Mouse (Mus musculus): ENCODE results near the gene Rcor1.

Gene Rcor1

DNA sequence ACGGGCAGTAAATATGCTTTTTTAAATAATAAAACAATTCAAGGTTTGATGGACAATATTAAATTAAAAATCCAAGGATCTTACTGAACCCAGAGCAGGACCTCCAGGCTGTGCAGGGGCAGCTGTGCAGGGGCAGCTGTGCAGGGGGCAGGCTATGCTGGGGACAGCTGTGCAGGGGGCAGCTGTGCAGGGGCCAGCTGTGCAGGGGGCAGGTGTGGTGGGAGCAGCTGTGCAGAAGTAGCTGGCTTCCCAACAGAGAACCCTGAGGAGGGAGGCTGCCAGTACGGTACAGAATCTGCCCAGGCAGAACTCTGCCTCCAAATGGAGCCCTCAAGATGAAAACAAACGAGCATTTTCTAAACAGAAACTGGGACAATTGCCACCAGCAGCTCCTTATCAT lies 96.8 kb downstream of the Rcor1 start:
- no peak for DNase-seq

DNA sequence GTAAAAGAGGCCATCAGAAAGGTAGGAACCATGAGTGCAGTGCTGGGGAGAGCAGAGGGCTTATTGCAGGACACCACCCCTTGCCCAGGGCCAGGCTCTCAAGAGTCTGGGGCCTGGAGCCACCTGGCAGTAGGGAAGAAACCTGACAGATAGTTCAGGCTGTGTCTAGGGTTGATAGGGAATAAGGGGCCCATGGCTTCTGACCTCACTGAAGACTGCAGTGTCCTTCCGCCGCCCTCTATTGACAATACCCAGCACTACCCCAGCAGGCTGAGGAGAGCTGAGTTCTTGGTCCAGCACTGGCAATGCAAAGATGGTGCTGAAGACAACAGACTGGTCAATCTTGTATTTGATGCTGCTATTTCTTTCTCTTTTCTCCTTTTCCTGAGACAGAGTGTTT lies 97.9 kb downstream of the Rcor1 start:
- DNase-seq = no peak

DNA sequence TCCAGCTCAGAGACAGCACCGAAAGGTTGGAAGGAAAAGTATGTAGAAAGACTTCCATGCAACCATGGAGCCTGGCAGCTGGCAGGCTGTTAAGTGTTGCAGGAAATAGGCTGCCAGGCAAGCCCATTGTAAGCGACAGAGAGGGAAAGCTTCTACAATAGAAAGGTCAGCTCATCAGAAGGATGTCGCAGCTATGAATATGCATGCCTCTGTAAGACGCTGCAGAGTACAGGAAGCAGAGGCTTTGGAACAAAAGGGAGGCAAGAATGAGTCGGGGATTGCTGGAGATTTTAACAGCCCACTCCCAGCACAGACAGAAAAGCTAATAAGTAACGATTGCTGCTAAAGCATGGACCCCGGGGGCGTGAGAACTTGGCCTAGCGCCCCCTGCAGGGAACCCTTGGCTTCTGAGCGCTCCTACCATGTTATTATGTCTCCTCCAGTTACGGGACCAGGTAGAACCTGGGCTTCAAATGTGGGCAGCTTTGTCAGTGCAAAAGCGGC lies 103.9 kb downstream of the Rcor1 start:
- DNase-seq = no peak

DNA sequence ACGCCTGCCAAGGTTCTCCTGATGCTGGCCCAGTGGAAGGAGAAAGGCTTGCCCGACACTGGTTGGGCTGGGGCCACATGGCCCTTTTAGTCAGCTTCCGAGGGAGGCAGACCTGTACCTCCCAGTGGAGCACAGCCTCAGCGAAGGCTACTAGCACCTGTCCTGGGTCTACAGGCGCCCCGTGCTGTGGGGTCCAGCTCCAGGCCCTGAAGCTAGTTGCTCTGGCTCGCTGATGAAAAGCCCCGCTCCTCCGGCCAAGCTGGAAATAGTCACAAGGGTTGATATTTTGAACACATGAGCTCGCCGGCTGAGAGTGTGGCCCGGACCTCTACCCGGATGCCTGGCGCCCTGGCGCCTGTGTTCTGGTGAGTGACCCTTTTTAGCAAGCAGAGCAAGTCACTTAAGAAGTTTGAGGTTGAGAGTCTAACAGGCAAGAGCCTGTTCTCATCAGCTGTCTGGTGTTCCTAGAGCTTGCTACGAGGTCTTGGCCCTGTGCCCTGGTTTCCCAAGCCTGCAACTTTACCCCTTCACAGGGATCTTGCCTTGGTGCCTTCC lies 104.4 kb downstream of the Rcor1 start:
- DNase-seq = no peak

DNA sequence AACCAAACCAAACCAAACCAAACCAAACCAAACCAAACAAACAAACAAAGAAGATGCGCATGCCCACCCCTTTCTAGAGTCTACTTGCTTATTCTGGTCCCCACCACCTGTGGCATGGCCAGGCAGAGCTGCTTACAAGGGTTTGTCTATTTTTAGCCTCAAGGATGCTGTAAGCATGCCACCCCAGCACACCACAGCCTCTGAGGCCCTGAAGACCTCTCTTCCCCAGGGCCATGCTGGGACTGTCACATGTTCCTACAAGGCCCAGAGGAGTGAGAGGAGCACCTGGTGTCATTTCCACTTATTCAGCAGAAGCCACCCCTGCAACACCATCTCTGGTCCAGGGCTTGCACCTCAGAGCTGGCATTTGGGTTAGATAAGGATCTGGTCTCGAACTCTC lies 105.4 kb downstream of the Rcor1 start:
- no peak for DNase-seq

DNA sequence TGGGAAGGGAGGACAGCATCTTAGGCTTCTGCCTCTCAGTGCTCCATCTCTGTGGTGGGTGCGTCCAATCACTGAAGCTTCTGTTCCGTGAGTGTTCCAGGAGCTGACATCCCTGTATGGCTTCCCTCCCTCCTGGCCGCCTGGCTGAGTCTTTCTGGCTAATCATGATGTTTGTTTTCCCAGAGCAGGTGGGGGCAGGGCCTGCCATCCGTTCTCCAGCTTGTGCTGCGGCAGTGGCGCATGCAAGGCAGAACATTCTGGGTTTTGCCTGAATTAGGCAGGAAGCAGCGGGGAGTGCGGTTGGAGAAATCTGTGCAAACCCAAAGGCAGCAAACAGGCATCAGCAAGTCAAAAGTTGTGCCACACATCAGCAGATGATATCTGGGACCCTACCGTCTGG lies 106.1 kb downstream of the Rcor1 start:
- DNase-seq = no peak

DNA sequence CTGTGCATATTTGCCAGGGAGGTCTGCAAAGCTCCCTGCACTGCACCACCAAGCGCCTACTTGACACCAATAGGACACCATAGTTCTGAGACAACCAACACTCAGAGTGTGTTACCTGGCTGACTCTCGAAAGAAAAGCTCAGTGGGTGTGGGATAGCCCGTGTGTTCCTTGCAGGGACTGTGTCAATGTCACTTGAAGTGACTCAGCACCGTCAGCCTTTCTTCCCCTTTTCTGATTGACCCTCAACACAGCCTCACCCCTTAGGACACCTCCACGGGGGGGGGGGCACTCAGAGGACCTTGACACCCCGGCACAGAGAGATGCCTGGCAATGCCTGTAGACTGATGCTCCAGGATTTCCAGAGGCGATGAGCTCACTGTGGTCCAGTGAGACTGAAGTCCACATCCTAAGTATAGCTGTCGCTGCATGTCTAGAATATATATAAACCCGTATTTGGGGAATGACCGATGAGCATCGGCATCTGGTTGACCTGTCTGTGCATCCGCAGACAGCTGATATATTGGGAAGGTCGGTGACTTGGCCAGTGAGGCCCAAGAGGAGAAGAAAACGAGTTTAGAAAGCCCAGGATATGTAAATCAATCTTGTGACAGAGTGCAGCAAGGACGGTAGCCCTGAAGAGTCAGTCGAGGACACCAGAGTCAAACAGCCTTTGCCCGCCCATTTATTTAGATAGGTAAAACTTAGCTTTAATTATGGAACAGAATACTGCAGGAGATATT lies 110.5 kb downstream of the Rcor1 start:
- DNase-seq = no peak

DNA sequence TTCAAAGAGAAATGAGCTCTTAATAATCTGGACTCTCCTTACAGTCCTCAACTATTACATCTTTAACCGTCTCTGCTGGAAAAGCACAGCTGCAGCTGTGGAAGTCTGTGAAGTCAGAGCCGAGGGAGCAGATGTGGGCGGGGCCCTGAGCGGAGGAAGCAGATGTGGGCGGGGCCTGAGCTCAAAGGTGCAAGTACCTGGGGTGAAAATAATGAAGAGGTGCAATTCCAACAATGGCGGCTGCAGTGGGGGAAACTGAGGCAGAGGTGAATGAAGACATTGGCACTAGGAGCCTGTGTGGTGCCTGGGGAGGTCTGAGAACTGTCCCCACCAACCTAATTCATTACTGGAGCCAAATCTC lies 111.1 kb downstream of the Rcor1 start:
- no peak for DNase-seq

DNA sequence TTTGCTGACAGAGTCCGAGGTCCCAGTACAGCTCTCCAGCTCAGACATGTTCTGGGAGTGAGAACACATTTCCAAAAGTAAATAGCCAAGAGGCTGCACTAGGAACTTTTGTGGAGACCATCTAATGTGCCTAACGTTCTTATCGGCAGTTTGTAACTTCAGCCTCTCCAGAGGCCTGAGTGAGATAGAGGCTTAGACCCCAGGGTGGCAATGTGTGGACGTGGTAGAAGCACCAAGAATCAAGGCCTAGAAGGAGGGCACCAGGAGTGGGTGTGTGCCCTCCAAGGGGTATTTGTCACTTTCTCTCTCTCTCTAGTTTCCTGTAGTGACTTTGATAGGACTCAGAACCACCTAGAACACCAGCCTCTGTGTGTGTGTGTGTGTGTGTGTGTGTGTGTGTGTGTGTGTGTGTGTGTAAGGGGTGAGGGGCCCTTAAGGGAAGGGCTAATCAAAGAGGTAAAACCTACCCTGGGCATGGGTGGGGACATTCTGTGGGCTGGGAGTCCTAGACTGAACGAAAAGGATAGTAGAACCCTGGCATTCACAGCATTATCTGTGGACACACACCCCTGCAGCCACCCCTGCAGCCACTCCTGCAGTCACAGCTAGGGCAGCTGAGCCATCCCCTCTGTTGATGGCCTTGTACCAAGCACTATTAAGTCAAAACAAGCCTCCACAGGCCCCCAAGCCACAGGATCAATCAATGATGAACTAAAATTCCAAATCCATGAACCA lies 112.4 kb downstream of the Rcor1 start:
- DNase-seq = no peak

DNA sequence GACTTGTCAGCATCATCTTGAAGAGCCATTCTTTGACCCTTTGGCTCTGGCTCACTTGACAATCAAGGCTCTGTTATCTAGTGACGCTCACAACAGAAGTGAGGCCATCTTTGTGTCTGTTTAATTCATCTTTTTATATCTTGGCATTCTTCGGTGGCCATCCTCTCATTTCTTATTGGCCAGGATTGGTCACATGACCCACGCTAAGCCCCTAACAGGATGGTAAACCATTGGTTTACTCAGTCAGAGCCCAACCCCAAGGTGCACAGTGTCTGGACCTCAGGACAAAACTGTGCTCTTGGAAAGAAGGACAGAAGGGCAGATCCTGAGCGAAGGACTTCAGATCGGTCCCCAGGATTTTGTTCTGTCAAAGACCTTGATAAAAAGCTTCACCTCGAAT lies 113.4 kb downstream of the Rcor1 start:
- DNase-seq = no peak

DNA sequence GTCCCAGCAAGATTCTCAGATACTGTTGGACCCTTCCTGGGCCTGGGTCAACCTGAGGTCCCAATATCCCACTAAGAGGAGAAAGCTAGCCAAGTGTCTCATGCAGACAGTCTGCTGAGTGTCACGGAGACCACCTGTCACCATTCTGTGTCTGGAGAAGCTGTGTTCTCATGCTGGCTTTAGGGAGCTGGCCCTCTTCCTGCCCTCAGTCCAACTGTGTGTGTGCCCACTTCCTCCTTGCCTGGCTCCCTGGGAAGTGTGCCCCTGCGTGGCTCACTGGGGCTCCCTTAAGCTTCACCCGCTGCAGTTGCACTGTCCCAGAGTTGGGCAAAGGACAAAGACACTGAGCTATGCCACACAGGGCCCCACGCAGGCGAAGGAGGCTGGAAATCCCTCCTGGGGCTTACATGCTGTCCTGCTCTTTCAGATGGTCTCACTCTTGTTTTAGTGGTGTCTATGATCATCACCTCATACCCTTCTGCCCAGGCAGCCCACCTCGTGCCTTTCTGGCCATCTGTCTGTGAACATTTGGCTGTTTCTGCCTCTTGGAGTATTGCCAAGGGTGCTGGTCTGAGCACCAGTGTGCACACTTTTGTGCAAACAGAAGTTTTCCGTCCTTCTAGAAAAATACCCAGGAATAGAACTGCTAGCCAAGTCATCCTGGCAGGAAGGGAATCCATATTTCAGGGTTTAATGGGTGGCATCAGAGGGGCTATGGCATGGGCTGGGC lies 114.0 kb downstream of the Rcor1 start:
- peak; percentile 52 for DNase-seq

DNA sequence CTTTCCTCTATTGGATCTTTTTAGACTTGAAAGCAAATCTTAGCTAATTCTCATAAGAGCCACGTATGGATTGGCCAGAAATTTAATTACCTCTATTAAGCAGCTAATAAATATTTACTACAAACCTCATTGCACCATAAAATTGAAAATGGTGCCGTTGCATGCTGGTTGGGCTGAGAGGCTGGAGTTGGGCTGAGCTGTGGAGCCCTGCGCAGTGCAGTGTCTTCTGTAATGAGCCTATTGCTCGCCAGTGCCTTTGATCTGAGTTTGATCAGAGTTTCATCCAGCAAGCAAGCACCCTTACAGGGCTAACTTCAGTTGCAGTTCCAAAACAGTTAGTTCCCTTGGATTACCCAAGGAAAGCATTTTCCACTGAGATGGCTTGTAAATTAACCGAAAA lies 114.8 kb downstream of the Rcor1 start:
- no peak for DNase-seq

DNA sequence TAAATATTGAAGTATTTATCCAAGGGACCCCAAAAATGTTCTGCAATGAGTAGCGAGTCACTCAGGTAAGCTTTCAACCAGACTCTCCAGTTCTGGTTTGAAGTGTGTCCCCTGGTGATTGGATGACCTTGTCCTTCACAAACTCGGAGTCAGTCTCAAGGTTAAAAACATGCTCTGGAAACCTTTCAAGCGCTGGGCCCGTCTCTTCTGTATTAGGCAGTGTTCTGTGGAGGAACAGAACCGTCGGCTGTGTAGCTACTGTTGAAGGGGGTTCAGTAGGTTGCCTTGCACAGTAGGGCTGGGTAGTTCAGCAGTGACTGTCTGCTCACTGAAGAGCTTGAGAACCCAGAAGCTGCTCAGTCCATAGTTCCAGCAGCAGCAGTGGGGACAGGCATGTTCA lies 115.5 kb downstream of the Rcor1 start:
- no peak for DNase-seq

DNA sequence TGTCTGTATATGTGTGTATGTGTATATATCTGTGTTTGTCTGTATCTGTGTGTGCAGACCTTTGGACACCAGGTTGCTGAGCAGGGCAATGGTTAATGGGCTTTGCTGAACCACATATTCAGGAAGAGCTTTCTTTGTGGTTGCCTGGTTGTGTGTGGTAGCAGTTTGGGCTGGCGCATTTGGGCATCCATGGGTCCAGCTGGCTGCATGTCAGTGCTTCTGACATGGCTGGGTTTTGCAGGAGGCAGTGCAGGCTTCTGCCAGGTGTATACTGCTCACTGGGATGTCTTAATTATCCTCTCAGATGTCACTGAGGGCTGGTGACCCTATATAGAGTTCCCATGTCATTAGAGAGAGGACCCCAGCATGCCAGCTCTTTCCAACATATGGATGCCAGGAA lies 116.6 kb downstream of the Rcor1 start:
- DNase-seq = no peak

DNA sequence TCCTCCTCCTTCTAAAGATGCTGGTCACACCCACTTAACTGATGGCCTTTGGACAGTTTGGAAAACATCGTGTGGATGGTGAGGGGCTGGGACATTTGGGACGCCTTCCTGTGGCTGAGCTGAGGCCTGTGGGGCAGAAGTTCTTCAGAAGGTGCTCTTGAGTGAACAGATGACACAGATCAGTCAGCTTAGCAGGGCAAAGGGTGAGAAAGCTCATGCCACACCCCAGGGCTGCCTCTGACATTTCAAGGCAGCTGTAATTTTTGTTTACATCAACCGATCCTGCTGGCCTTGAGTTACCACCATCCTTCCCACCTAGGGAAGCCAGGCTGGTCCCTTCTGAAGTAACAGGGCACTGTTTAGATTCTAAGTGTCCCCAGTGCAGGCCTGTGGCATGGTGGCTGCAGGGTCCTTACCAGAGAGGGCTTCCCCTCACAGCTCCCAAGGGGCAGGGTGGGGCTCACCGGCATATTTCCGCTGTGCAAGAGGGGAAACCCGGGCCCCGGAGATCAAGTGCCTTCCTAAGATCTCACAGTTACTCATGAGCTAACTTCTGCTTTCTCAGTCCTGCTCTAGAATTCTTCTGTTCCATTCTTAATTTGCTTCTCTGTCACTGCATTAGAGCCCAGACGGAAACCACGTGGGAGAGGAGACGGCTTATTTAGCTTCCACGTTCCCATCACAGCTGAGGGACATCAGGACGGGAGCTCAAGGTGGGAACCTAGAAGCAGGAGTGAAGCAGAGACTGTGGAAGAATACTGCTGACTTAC lies 120.7 kb downstream of the Rcor1 start:
- no peak for DNase-seq

DNA sequence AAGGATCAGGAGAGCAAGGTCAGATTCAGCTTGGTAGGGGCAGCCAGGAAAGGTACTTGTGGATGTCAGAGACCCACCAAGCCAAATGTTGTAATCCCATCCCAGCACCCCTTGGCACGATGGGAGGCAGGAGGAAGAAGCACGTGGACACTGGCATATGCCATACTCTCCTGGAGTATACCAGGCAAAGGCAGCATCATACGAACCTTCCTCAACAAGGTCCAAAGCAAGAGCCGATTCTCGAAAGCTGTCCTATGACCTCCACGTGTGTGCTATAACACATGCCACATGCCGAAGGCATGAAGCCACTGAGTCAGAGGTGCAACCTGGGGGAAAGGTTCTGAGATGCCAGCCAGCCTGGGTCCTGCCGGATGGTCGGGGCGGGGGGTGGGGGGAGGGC lies 121.7 kb downstream of the Rcor1 start:
- no peak for DNase-seq

DNA sequence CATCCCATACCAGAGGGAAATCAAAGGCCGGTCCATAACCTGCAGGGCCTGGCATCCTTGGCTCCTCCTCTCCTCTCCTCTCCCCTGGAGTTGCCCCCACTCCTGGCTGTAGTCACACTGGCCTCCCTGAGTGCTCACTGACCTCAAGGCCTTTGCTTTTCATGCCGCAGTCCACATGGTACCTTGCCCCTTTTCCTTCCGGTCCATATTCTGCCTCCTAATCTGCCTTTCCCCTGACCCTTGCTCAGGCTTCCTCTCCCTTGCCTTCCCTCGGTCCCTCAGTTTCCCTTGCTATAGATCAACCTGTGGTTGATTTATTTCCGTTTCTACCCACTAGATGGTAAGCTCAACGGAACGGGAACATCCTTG lies 122.8 kb downstream of the Rcor1 start:
- no peak for DNase-seq

DNA sequence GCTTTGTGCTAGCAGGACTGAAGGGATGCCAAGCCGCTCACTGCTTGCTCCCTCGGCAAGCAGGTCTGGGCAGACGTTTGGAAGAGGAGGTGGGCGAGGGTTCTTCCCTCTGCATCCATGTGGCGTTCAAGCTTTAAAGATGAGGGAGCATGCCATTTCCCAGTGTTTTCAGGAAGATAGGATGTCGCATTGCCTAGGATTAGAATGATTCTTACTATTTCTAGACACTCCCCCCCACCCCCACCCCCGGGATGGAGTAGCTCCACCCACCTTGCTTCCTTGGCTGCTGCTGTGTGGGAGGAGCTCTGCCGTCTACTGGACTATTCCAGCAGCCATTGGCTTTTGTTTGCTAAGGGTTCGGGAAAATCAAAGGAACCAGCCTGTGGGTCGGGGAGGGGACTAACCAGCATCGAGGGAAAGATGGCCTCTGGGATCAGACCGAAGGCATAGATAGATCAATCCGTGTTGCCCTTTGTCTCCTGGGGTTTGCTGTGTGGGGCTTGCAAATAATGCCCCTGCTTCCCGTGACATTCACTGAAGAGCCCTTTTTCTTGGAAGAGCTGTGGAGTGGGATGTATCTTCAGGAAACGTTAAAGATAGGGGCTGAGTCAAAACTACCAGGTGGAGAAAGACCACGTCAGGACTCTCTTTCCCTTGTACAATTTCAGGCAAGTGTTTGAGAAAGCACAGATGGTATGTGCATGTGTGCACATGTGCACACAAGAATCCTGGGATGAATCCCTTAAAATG lies 123.3 kb downstream of the Rcor1 start:
- DNase-seq = no peak

DNA sequence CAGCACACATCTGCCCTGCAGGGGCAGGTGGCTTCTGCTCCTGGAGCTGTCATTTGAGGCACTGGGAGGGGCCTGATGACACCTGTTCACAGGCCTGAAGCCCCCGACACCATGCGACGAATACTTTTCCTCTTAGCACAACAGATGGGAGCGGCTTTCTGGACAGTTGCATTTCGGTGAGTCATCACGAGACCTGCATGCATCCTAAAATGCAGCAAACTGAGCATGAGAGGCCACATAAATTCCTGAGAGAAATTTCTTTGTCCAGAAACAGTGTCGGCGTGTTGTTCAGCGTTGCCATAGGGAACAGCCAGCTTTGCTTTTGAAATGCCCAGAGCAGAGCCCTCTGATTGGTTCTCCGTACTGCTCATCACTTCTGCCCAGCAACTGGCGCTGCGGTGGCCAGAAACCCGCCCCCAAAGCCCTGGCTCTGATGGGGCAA lies 125.2 kb downstream of the Rcor1 start:
- DNase-seq = peak; percentile 86

DNA sequence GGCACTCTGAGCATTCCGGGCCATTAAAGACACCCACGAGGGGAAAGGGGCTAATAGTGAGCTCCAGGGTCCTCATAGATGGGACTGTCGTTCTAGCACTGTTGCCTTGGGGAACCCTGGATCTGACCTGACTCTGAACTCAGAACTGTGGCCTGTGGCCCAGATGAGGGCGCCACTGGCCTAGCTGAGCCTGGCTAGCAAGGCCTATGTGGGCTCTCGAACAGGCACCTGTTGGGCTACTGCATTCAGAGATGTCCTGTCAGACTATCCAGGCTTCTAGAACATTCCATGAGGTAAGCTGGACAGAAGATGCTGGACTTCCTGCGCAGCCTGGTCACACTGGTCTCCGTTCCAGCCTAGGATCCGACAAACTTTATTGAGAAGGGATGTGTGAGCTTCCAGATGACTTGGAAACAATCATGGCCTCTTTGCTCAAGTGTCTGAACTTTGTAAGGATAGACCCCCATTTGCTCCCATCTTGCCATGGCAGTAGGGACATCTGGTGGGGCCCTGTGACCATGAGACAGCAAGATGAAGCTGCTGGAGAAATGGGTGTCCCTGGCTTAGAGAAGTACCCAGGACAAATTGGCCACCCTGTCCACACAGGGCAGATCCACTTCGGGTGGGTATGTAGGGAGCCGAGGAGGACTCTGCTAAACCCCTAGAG lies 126.1 kb downstream of the Rcor1 start:
- DNase-seq = peak; percentile 62
